Mouse (Mus musculus) spleen, adult 2 months (tissue): ENCODE measurements around the gene Tnfsf11.

Experiments
- CTCF ChIP-seq: fragments of 200-500 bp; IDR thresholded peaks from 2 replicates; pipeline ENCODE4 v1.5.1; 2011; ENCODE audit warnings: mild to moderate bottlenecking, inconsistent platforms; ENCODE audit not compliant: insufficient read depth, insufficient read length, insufficient replicate concordance; ENCODE audit errors: extremely low read depth
- POLR2A ChIP-seq: fragments of 200-500 bp; IDR thresholded peaks from 2 replicates; pipeline ENCODE4 v1.6.1; 2011; ENCODE audit warnings: low read depth, low read length, inconsistent platforms

DNA sequence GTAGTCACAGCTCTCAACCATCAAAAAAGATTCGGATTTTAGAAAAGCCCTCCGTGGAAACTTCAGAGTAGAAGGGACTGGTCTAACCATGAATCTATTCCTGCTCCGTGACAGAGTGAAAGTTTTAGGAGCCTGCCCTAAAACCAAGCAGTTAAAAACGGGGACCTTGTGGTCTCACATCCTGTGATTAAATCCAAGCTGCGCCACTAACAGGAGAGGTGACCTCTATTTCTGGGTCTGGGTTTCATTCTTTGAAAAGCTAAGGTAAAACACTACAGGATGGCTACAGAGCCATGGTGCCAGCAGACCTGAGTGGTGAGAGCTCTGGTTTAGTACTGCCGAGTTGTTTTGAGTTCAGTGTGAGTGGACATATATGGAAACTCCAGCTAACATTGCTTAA, 12.4 kb upstream of the Tnfsf11 start:
- TF ChIP-seq CTCF (no peak), POLR2A (no peak)
